Mouse (Mus musculus) leukemia stem cell, adult 10-12 weeks (primary cell): ENCODE results near the gene Sft2d1. TPM values are rescaled to one million over a fixed set of nuclear protein-coding genes. Genes with fewer than 3 reads are reported as not detected.

Source experiments
- polyA plus RNA-seq: library from polyadenylated mRNA; stranded (reverse); fragments of >175 nt; gene quantifications from 2 replicates; pipeline ENCODE4 v1.2.3, GENCODE M21; 2012; ENCODE audit warnings: low replicate concordance

The Sft2d1 gene
- polyA plus RNA-seq, result 53.5 and 227 TPM in 2 replicates

DNA sequence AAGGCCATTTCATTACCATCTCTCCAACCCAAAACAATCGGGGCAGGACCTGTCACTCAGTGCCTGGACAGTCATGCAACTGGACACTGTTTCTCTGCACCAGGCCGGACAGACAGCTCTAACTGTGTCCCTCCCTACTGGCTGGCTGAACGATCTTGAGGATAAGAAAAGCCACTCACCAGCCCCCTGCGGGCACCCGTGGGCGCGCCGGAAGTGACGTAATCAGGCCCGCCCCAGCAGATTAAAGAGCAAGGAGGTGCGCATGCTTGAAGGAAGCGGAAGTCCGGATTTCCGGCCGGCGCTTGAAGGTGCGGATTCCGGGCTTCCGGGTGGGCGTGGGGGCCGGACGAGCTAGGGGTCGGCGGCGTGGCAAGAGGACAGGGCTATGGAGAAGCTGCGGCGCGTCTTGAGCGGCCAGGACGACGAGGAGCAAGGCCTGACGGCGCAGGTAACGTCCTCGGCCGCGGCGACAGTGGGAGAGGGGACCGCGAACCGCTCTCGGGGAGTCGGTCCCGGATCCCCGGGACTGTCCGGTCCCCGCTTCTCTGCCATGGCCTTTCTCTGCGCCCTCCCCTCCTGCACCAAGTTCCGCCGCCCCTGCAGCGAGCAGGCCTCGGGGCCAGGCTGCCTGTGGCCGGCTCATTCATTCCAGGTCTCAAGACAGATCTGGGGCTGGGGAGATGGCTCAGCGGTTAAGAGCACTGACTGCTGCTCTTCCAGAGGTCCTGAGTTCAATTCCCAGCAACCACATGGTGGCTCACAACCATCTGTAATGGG, at the start of gene Sft2d1:
TSS of gene Sft2d1 (plus strand) at position 265 of the 777 bp plus-strand sequence.

DNA sequence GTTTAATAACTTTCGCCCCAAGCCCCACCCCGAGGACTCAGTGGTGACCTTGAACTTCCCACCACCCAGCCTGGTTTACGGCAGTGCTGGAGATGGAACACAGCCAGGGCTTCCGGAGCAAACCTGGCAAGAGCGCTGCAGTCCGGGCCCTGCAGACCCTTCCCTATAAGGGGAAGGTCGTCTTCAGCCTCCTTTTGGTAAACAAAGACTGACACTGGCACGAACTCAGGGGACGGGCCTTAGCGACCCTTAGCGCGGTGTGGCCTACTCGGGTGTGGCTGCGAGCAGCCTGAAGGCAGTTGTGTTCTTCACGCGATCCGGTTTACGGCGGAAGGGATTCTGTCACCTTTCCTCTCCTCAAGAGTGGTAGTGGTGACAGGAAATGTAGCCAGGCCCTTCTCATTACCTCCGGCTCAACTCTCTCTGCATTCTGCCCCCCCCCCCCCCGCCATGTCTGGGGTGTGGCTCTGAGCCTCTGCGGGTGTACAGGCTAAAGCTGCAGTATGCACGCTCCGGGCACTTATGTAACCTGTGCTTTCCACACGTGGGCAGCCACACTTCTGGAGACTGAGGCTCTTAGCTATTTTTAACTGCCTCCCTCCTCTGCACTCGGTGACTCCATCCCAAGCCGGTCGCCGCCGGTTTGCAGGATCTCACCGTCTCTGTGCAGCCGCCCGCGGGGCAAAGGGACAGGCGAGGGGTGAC, 27.9 kb upstream of the Sft2d1 start, which contains the start of gene Mpc1:
TSS of gene Mpc1 (plus strand) at position 84 of the 705 bp plus-strand sequence.

DNA sequence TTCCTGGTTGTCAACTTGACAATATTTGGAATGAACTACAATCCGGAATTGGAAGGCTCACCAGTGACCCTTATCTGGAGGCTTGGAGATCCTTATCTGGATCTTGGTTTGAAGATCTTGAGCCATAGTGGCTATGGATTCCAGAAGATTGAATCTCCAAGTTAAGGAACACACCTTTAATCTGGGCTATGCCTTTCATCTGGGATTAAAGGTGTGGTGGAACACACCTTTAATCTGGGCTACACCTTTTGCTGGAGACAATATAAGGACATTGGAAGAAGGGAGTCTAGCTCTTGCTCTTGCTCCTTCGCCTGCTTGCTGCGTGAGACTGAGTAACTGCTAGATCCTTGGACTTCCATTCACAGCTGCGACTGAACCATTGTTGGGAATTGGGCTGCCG, 26.3 kb downstream of the Sft2d1 start, which contains the start of gene Prr18:
TSS of gene Prr18 (plus strand) at position 301 of the 400 bp plus-strand sequence.

DNA sequence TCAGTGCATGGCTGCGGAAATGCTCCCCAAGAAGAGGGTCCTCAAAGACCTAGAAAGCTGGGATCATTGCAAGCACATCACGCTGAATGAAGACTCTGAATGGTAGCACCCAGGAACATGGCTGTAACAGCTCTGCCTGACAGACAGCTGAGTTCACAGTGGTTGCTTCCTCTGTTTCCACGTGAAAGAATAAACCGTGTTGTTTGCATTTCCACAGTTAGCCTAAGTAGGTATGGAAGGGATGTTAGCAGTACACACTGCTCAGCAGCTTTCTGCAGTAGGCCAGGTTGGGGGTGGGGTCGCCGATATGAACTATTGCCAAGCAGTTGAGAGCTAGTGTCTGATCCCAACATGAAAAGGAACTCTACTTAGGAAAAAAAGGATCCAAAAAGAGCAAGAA, 44.8 kb downstream of the Sft2d1 start, which contains the start of gene T2:
TSS of gene T2 (plus strand) at position 301 of the 400 bp plus-strand sequence.

Other genes with a start within 250 kb of the Sft2d1 start
- gene Gm49673, start 163.3 kb upstream of the Sft2d1 start, polyA plus RNA-seq, result 0.46 TPM in 1 of 2 replicates, not detected in the other
- gene Rnaset2a, start 163.0 kb upstream of the Sft2d1 start, polyA plus RNA-seq, result 28.1 and 39.2 TPM in 2 replicates
- 2.4 and 15.9 TPM in 2 replicates for gene Fgfr1op, start 145.6 kb upstream of the Sft2d1 start, polyA plus RNA-seq
- gene Ccr6, start 75.1 kb upstream of the Sft2d1 start, polyA plus RNA-seq, result 0.24 and 3.6 TPM in 2 replicates
- 8.3 and 24.1 TPM in 2 replicates for gene Mpc1, start 28.2 kb upstream of the Sft2d1 start, polyA plus RNA-seq
- gene Prr18, start 26.4 kb downstream of the Sft2d1 start, polyA plus RNA-seq, result 0.69 and 1.7 TPM in 2 replicates
- not detected in 2 replicates for gene T2, start 44.9 kb downstream of the Sft2d1 start, polyA plus RNA-seq
- not detected in 2 replicates for gene T, start 123.3 kb downstream of the Sft2d1 start, polyA plus RNA-seq
- gene Pde10a, start 214.3 kb downstream of the Sft2d1 start, polyA plus RNA-seq, result 2.4 and 3.6 TPM in 2 replicates